Mouse (Mus musculus) natural killer cell, adult 2 months (primary cell): ENCODE results near the gene Spats1.
"Not testable (repeated sequence)": the region's sequence is repeated elsewhere in the genome, so short reads cannot be mapped to it uniquely, and the experiment has no call there.

Experiments used
- DNase-seq, 2 experiments: peaks; one replicate each; pipeline ENCODE4 v3.0.0; 2022; ENCODE audit warnings: low spot score in 2 of 2

The Spats1 gene

DNA sequence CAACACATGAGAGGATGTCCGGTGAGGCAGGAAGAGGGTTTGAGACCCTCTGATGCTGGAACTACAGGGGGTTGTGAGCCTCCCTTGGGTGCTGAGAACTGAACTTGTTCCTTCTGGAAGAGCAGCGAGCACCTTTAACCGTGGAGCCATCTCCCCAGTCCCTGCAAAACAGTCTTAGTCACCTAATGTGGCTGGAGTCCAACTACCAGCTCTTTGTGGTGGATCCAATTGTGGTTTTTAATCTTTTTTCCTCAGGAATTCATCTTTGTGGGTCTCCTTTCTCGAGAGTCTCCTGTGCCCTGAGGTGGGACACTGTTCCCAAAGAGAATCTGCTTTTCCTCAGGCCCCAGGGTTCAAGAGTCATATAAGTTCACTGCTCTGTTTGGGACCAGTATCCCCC is 29.3 kb downstream of the Spats1 start:
- DNase-seq = no peak

DNA sequence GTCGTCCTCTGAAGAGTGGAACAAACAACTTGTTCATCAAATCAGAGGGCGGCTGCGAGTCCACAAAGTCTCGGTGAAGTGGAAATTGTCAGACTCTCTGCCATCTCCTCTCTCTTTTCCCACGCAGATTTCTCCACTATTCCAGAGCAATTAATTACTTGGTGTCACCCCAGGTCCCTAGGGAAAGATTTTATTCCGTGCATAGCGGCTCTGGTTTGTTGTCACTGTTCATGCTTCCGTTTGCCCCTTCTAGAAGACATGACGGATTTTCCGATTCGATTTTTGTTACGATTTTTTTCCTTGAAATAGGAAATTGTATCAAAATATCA is 41.0 kb downstream of the Spats1 start:
- DNase-seq = no peak

DNA sequence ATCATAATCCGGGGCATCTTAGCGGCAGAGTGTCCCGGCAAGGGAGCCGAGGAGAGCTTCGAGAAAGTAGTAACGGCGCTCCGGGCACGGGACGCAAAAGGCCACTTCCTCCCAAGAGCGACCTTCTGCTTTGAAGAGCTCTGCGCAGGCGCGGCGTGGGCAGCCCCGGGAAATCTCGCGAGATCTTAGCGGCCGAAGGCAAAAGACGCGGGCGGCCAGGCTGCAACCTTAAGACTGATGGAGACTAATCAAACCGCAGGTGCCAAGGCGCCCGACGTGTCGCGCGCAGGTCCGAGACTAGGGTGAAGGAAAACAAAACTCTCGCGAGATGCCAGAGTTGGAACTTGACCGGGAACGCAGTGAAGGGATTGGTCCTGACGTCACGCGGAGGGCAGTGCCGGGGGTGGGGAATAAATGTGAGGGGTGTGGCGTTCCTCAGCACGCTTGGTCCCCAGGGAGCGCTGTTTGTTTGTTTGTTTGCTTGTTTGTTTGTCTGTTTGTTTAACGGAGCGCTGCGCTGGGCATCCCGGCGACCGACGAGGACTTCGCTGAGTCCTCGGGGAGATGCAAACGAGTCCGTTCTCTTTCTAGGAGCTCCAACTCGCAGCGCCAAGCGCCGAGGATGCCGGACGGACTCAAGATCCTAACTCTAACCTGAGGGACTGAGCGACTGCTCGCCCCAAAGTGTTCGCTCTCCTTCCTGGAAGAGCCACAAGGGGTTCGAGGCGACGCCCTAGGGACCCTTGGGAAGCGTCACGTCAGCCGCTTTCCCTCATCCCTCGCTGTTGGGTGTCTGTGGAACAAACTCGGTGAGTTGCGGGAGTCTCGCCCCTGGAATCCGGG is 41.6 kb downstream of the Spats1 start, which contains the start of gene Cdc5l:
Gene Cdc5l, minus strand, starts transcription at position 319 of the 843 bp plus-strand sequence.
- peak; percentile 97 to 98 for DNase-seq

DNA sequence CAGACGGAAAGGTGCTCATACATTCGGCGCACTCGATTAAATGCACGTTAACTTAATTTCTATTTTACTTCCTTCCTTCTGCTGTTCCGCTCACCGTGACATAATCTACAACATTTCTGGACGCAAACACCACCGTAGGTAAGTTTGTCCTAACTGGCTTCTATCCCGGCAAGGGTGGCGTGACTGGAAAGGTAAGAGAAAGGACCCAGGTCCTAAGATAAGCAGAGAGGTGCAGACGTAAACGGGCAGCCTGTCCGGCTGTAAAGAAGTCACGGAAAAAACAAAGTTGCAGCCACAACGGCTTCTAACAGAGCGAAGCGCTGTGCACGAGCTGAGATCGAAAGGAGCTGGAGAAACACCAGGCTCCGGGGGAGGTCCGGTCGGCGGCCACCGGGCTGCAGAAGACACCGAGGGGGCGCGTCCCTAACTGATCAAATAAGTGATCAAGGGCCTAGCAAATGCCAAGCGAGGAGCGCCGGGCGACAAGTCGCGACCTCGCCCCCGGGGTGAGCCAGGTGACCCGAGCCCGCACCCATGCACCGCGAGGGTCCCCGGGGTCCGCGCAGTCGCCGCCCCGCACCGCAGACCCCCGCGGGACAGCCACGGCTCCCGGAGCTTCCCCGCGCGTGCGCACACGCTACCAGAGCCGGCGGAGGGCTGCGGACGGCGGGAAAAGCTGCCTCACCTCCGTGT is 42.4 kb downstream of the Spats1 start:
- no peak for DNase-seq

DNA sequence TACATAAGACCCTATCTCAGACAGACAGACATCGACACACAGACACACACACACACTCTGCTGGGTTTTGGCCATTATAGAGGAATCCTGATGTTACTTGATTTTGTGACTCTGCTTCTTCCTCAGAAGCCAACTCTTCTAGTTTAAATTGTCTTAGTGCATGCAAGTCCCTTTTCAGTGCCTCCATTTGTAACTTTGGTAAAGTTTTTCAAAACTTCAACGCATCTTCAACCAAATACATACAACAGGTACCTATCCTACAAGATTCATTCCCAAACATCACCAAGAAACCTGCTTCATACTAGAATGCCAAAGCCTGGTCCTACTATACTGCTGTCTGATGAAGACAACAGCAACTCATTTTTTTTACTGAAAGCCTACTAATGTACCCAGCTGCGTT is 43.2 kb downstream of the Spats1 start:
- DNase-seq = no peak

DNA sequence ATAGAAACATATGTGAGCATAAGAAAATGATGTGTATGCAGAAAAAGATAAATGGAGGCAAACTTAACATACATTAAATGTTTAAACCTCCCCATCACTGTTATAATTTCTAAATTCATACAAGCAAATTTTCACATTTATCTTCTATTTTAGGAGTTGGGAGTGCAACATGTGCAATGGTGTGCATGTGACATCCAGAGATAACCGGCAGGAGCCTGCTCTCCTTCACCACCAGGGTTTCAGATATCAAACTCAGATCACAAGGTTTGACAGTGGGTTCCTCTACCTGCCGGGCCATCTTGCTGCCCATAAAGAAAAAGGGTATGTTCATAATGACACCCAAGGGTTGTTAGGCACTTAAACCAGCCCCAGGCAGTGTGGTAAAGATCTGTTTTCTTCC is 57.8 kb downstream of the Spats1 start:
- DNase-seq = no peak

DNA sequence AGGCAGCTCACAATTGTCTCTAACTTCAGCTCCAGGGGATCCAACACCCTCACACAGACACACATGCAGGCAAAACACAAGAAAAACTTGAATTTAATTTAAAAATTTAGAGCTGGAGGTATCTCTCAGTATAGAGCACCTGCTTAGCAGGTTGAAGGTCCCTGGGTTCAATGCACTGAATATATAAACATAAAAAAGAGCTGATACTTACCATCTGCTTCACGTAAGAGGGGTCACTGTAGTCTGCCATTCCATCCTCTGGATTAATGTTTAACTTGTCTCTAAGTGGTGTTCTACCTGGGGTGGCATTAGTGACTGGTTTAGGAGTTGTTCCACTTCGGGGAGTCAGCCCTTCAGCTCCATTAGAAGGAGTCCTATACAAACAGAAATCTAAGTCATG is 63.6 kb downstream of the Spats1 start:
- not testable (repeated sequence) for DNase-seq

DNA sequence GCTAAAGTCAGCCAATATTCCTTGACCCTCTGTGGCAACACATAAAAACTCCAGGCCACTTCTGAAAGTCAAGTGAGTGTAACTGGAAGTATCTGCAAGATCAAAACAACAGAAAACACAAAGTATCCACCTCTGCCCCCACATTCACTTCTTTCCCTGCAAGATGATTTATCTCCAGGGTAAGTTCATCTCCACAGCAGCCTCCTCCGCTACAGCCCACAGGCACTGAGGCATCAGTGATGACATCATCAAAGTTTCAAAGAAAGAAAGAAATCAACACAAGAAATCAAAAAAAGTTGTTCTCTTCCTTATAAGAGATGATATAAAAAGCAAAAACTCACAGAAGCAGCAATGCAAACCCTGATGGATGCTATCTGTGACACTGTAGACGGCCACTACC is 66.5 kb downstream of the Spats1 start:
- no peak for DNase-seq

DNA sequence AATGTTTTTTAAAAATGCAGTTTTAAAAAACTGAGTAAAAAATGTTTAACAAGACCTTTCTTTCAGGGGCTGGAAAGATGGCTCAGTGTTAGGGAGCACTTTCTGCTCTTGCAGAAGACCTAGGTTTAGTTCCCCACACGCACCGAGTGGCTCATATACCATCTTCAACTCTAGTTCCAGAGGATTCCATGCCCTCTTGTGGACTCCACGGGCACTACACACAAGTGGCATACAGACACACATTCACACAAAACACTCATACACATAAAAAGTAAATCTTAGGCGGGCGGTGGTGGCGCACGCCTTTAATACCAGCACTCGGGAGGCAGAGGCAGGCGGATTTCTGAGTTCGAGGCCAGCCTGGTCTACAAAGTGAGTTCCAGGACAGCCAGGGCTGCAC is 68.9 kb downstream of the Spats1 start:
- no peak for DNase-seq

DNA sequence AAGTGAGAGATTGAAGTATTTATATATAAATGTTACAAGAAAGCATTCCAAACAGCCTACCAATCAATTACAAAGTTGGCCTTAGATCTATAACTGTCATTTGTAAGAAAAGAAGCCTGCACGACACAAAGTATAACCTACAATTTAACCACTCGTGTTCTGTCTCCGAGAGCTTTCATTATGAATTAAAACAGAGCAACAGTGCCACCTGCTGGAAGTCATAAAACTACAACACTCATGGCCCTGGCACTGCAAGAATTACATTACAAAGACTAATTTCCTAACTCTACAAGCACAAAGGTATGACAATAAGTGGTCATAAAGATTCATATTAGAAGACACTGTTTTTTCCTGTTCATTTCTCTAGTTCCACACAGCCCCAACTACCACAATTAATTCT is 72.0 kb downstream of the Spats1 start:
- DNase-seq = peak; percentile 20 to 30

DNA sequence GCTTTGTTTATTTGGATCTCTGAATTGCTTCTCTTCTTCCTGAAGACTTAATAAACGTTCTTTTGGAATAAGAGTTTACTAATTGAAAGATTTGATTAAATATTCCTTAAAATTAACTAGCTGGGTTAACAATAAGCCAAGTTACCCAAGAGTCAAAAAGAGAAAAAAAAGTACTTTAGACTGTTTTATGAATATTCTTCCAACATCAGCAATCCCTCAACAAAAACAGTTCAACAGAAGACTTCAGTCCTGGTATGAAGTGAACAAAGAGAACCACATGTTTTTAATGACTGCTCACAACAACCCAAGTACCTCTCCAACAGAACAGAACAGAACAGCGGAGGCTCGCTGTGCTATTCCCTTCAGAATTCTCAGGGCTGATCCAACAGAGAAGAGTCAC is 72.6 kb downstream of the Spats1 start:
- no peak for DNase-seq

DNA sequence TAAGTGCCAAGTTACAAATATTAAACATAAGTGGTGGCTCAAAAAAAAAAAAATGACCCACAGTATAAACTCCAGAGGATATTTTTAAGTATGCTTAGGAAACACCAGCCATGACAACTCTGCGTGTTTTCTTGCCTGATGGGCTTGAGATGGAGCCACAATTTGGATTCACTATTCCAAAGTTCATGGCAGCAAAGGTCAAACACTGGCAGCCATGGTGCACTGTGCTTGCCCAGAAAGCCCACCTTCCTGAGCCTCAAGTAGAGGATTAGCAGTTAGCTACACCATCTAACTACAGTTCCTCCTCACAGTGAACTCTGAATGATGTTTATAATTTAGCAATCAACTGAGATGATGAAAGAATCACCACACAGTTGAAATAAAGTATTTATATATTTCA is 73.1 kb downstream of the Spats1 start:
- DNase-seq = no peak

DNA sequence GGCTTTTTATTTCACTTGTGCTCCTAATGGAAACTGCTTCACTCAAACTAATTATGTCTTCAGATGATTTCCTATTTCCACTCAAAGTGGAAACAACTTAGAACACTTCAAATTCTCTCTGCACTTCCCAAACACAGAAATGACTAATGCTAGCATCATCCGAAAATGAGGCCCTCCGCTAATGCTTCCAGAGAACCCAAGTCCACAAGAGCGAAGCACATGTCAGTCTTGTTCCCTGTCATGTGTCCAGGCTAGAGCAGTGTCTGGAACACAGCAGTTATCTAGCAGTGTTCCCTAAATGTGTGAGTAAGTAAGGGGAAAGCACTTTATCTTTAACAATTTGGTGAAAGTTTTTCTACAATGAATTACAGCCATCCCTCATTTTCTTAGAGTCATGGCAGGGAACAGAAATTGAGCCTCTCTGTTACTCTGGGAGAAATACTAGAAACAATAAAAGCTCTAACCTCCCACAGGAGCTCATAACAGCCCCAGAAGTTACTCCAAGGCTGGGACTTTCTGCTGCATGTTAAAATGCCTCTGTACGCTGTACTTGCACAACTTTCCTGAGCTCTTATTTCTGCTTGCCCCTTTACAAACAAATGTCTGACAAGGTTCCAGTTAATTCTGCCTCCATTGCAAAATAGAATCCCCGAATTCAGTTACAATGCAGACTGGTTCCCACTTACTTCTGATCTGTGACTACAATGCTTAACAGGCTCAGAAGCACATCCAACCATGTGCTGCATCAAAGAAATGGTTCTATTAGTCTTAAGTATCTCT is 73.9 kb downstream of the Spats1 start:
- DNase-seq = no peak

DNA sequence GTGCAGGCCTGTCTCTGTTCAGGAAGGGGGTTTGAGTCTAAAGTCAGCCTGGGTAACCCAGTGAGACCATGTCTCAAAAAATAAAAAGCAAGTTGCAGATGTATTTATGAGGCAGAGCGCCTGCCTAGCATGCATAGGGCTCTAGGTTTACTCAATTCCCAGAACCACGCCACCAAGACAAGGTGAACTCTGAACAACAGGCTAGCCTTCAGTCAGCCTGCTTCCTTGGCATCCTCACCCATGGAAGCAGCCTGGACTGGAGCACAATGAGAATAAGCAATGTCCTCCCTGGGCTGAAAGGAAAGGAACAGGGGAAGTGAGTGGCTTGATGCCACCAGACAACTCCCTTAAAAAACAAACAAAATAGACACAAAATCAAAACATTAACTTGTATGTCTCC is 77.2 kb downstream of the Spats1 start:
- no peak for DNase-seq

DNA sequence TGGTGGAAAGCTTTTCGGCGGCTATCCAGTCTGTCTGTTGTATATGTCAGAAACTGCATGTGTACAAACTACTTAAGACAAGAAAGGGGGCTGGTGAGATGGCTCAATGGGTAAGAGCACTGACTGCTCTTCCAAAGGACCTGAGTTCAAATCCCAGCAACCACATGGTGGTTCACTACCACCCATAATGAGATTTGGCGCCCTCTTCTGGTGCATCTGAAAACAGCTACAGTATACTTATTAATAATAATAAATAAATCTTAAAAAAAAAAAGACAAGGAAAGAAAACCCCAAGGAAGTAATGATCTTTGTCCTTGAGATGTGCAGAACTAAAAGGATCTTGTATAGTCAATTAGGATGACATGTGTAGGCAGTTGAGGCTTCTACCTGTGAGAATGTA is 77.7 kb downstream of the Spats1 start:
- no peak for DNase-seq

DNA sequence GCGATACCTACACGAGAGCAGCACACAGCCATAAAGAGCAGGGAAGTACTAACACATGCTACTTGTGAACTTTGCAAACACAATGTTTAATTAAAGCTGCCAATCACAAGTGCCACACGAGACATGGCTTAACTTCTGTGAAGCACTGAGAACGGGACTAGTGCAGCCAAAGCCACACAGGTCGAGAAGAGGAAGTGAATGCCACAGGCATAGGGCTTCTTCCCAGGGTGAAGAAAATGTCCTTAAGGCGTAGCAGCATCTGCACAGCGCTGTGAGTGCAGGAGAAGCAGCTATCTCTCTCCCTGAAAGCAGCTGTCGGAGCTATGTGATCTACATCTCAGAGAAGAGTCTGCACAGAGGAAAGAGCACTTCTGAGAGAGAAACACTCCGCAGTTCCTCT is 80.6 kb downstream of the Spats1 start:
- no peak for DNase-seq

DNA sequence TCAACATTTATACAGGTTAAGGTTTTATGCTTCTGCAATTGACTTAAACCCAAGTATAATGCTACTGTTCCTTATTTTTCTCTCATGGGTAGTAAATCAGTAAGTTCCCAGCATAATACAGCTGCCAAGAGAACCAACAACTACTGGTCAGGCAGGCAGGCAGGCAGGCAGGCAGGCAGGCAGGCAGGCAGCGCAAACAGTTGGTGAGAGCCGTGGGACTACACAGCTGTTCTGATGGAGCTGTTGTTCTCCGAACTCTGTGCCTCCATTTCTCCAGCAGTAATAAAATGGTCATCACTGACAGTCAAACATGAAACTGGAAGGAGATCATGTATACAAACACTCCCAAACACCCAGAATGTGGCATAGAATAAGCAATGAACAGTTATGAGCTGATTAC is 81.5 kb downstream of the Spats1 start:
- no peak for DNase-seq
